Mouse (Mus musculus): ENCODE results near the gene Iffo2. TPM values are rescaled to one million over a fixed set of nuclear protein-coding genes. Genes with fewer than 3 reads are reported as not detected.

Iffo2 gene
- total RNA-seq, 2 experiments from 2014 or later = 3.9 to 4.9 TPM

DNA sequence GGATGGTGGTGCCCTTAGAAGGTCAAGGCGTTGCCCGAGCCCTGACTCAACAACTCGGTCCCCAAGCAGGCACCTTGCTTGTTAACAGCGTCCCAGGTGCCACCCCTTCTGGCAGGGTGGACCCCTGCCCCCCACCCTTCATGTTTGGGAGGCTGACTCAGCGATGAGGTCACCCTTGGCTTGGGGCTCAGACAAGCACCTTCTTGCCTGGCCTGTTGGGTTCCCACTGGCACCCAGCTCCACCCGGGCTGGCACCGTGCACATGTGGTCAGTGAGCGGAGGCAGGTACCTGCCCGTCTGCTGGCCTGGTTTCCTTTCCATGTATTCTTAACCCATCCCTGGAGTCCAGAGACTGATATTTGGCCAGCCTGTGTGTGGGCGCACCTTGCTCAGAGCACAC lies 8.4 kb upstream of the Iffo2 start:
- intact Hi-C loops (cut with DNase I; ENCODE audit: low total_unique reads) = no loop called here
- no peak for DNase-seq

DNA sequence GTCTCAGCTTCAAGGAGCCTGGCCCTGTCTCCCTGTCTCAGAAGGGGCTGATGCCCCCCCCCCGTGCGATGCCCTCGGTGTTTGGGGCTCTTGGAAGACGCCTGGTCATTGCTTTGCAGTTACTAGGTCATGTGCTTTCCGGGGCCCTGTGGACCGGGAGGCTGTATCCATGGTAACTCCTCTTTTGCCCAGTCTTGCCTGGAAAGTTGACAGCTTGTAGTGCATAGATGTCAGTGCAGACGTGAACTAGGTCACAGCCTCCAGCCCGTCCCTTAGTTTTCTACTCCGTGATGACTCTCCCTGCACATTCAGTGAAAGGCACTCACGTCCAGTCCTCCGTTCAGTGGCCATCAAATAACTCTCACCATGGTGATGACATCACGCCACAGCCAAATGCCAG lies 3.9 kb upstream of the Iffo2 start:
- intact Hi-C loops (cut with DNase I; ENCODE audit: low total_unique reads) = no loop called here
- no peak for DNase-seq

DNA sequence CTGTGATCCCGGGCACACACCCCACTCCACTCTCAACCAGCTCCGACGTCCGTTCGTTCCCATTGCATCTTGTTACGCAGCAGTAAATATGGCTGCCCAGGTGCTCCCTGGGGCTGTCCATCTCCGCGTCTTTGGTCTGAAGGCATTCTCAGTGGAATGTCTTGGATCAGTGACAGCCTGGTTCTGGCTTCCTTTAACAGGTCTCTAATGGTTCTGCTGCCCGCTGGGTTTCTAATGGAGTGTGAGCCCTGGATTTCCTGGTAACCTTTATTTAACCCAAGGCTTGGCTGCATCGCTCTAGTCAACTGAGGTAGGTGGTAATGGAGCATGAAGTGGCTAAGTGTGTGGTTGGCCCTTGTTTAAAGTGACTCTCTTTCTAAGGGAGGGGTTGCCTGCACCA lies 1.7 kb downstream of the Iffo2 start:
- intact Hi-C loops (cut with DNase I; ENCODE audit: low total_unique reads) = no loop called here
- no peak for DNase-seq

DNA sequence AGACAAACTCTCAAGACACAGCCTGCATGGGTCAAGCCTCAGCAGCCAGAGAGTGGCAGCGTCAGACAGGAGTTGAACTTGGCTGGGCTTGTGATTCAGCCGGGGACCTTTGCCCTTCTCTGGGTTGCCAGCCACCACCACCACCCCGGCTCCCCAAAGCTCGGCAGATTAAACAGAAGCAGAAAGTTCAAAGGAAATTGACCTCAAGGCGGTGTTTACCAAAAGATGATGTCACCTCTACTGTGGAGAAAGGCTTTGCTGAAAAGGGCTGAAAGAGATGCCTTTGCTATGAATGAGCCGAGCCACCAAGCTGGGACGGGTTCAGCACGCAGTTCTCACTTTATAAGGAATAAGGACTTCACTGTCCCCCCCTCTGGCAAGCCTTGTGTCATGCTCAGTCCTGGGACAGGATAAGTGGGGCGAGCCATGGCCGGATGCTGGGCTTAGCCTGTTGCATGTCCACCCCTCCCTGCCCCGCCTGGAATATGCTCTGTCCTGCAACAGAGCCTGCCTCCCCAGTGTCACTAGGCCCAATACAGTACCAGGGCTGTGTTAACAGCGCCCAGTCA lies 4.9 kb downstream of the Iffo2 start:
- intact Hi-C loops (cut with DNase I; ENCODE audit: low total_unique reads) = no loop called here
- peak; percentile 33 for DNase-seq

DNA sequence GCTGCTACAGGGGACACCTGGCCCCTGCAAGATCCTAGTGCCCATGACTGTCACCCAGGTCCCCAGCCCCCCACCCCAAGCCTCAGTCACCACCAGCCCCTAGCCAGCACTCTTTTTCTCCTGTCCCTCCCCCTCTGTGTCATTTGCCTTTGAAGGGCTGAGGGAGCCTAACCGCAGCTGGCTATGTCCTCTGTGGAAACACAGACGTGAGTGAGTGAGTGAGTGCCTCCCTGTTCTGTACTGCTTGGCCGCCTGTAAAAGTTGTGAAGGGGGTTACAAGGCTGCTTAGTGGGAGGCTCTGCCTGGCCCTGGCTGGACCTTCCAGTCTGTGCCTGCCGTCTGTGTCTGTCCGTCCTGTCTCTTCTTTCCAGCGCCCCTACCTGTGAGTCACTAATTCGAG lies 5.4 kb downstream of the Iffo2 start:
- intact Hi-C loops (cut with DNase I; ENCODE audit: low total_unique reads) = no loop called here
- no peak for DNase-seq

DNA sequence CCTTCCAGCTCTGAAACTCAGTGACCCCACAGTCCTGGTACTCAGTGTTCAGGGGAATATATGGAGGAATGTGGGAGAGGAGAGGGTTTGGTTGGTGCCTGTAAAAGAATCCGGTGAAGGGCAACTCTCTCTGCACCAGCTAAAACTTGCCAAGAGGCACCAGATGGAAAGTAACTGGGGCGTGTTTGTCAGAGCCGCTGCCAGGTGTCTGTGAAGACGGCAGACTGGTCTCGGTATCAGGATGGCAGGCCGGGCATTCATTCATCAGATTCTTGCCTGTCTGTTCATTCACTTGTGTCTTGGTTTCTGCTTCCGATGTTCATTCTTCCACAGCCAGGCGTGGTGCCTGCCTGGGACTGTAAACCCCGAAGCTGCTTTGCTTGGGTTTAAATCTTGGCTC lies 6.4 kb downstream of the Iffo2 start:
- intact Hi-C loops (cut with DNase I; ENCODE audit: low total_unique reads) = no loop called here
- DNase-seq = no peak

DNA sequence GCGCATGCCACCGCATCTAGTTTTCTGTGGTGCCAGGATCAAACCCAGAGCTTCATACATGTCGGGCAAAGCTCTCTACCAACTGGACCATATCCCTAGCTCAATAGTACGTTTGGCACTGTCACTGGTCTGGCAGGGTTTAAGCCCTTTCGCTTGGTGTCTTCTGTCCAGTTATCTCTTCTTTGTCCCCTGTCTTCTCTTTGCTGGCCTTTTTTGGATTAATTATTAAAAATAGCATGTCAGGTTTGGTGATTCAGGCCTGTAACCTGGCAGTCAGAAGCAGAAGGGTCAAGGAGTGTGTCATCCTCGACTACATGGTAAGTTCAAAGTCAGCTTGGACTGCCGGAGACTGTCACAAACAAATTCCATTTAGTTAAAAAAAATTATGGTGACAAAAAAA lies 10.4 kb downstream of the Iffo2 start:
- intact Hi-C loops (cut with DNase I; ENCODE audit: low total_unique reads) = no loop called here

DNA sequence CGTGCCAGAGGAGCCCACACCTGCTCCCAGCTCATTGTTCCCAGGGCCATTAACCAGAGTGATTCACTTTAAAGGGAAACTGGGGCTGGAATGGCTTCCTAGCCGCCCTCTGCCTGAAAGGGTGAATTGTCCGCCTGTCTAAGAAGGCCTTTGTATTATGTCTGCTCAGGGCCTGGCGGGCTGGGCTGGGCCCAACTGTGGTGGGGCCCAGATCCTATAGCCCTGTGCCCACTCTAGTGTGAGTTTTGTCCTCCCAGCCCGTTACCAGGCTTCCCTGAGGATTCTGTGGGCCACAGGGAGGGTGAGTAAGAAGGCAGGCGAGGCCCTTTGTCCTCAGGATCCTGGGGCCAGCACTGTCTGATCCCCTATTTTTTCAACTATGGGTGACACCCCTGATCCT lies 15.4 kb downstream of the Iffo2 start:
- DNase-seq = no peak
- intact Hi-C loops (cut with DNase I; ENCODE audit: low total_unique reads) = no loop called here

More for the DNA sequence above, 10.4 kb downstream of the Iffo2 start:
- DNase-seq = no peak

DNA sequence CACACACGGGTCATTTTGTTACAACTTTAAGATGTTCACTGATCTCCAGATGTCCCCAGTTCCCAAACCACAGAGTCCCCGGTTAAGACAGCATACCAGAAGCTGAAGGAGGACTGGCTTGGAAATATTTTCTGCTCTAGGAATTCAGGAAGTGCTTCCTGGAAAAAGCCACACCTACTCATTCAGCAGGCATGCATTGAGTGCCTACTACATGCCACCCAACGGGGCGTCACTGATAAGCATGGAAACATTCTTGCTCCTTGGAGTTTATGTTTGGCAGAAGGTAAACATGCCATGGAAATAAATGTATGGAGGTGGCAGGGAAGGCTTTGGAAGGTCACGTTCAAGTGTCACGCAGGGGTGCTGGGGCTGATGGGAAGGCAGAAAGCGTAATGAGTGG lies 19.1 kb downstream of the Iffo2 start:
- intact Hi-C loops (cut with DNase I; ENCODE audit: low total_unique reads) = no loop called here
- no peak for DNase-seq

DNA sequence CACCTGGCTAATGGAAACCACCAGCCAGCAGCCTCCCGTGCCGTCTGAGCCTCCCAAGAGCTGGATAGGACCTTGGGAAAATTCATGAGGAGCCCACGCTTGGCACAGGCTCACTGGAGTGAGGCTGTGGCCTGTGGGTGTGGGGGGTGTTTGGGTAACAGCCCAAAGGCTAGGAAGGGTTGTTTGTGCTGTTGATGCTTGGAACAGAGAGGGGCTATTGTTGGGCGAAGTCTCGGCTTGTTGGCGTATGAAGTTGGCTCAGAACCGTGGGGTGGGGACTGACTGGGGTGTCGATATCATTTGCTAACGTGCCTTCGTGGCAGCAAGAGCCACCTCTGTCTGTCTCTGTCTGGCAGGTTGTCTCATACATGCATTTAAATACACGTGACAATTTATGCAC lies 24.9 kb downstream of the Iffo2 start:
- intact Hi-C loops (cut with DNase I; ENCODE audit: low total_unique reads) = no loop called here
- DNase-seq = no peak

DNA sequence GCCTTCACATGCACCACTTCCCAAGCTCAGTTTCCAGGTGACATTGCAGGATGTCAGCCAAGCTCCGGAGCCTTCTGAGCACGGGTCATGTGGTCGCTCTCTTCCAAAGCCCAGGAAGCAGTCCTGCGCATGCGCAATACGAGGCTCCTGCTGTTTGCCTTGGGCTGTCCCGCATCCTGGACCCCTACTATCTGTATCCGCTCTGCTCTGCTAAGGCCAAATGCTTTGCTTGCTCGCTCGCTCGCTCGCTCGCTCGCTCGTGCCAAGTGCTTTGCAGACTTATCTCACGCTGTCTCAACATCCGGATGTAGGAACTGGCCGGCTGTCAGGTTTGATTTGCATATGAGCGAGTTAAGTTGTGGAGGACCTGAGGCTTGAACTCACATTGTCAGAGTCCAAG lies 25.6 kb downstream of the Iffo2 start:
- DNase-seq = no peak
- intact Hi-C loops (cut with DNase I; ENCODE audit: low total_unique reads) = no loop called here

DNA sequence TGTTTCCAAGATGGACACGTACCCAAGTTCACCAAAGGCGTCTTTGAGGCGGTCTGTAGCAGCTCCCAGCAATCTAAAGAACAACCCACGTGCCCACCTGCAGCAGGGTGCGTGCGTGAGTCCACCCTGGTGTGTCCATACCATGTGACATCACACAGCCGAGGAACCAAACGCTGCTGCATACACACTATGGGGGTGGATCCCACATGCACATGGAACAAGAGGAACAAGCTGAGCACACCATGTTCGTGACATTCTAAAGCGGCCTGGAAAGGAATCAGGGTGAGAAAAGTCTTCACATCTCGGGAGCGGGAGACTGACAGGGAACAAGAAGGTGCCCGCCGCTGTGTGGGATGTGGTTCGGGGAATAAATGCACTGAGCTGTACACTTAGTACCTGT lies 38.0 kb downstream of the Iffo2 start:
- intact Hi-C loops (cut with DNase I; ENCODE audit: low total_unique reads) = loop anchor here (5.0 kb wide), 1 partner anchor 44 kb away; no protein-coding TSS in a partner anchor

DNA sequence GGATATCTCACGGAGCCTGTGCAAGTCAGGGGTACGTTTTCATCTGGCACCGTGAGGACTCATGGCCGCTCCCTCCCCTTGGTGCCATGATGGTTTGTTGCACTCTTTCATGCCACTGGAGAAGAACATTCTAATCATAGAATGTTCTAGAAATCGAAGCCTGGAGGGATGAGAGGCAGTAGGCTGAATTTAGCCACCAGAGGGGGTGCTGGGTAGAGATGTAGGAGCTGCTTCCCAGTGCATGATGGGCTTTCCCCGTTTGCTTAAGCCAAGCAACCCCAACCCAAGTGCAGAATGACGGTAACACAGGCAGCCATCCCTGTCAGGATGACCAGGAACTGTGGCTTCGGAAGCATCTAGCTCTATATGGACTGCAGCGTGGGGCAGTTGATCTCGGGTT lies 40.4 kb downstream of the Iffo2 start:
- DNase-seq = peak; percentile 32
- intact Hi-C loops (cut with DNase I; ENCODE audit: low total_unique reads) = loop anchor here (5.0 kb wide), 1 partner anchor 98 kb away; no protein-coding TSS in a partner anchor

More for the DNA sequence above, 38.0 kb downstream of the Iffo2 start:
- no peak for DNase-seq

DNA sequence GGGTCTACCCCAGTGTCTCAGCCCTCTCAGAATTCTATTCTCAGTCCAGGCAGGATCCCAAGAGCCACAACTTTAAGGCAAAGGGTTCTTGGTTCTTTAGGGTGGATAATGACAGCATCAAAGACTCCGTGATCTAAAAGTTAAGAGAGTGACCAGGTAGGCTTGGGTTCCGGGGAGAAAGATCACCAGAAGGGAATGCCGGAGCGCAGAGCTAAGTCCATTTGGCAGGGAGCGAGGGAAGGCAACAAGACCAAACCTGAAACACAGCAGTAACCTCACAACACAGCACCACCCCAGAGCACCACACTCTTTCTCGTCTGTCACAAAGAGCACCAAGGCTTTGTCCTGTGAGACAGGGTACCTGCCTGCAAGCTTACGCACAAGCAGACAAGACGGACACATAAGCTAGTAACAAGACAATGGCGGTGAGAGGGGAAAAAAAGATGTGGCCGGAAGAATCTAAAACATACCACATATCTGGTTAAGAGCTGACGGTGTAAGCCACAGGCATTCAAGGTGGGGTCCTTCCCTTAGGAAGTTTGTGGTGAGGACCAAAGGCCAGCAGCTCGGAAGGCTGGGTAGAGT lies 42.7 kb downstream of the Iffo2 start:
- intact Hi-C loops (cut with DNase I; ENCODE audit: low total_unique reads) = loop anchor here (5.0 kb wide), 1 partner anchor 101 kb away; no protein-coding TSS in a partner anchor

DNA sequence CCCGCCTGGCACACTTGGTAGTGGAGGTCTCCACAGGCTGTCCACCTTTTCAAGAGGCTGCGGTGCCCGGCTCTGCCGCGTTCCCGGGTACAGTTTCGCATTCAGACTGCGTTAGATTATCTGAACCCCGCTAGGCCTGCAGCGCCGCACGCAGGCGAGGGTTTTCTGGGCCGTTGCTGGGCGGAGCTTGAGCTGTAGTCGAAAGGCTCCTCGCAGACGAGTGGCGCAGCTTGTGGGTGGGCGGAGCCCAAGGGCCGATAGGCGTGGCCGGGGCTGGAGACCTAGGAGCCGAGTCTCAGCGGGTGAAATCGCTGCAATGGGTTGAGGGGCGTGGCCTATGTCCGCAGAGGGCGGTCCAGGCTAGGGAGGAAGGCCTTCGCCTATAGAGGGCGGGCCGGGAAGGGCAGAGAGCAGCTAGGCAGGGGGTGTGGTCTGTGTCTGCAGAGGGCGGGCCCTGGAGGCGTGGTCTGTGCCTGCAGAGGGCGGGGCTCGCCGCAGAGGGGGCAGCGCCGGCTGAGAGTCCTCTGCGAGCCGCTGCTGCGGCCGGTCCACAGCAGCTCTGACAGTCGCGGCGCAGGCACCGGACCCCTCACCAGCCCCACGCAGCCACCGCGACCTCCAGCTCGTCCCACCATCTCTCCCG lies 43.9 kb downstream of the Iffo2 start:
- peak; percentile 100 for DNase-seq
- intact Hi-C loops (cut with DNase I; ENCODE audit: low total_unique reads) = loop anchor here (5.0 kb wide), 1 partner anchor 102 kb away; no protein-coding TSS in a partner anchor

More for the DNA sequence above, 42.7 kb downstream of the Iffo2 start:
- DNase-seq = no peak

DNA sequence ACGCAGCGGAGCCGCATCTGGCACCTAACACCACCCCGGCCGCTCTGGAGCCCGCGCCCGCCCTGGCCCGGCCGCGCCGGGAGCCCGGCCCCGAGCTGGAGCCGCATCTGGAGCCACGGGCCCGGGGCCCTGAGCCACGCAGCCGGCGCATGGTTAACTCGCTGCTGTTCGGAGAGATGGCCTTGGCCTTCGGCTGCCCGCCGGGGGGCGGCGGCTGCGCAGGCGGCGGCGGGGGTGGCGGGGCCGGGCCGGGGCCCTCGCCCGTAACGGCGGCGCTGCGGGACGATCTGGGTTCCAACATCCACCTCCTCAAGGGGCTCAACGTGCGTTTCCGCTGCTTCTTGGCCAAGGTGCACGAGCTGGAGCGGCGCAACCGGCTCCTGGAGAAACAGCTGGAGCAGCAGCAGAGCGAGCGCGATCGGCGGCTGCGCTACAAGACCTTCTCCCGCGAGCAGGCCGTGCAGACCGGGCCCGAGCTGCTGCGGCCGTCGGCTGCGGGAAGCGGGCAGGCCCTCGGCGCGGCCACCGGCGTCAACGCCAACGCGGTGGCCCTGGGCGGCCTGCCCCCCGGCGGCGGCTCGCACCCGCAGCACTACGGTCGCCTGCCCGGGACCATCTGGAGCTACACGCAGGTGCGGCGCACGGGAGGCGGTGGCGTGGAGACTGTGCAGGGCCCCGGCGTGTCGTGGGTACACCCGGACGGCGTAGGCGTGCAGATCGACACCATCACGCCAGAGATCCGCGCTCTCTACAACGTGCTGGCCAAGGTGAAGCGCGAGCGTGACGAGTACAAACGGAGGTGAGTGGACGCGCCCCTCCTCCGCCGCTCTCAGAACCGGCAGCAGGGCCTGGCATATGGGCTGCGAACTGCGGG lies 44.7 kb downstream of the Iffo2 start:
- peak; percentile 49 for DNase-seq
- intact Hi-C loops (cut with DNase I; ENCODE audit: low total_unique reads) = loop anchor here (5.0 kb wide), 1 partner anchor 103 kb away; no protein-coding TSS in a partner anchor

DNA sequence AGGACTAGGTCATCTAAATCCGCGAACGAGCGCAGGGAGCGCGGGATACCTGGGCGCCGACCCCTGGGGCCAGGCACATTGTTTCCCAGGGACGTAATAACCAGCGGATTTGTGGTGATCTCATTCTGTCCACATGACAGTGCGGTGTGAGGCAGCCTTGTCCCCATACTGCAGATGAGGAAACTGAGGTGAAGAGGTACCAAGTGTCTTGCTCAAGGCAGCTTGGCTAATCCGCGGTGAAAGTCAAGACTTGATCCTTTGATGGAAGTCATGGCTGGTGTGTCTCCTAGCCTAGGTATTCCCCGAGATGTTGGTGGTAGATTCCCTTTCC lies 45.3 kb downstream of the Iffo2 start:
- intact Hi-C loops (cut with DNase I; ENCODE audit: low total_unique reads) = no loop called here
- no peak for DNase-seq

DNA sequence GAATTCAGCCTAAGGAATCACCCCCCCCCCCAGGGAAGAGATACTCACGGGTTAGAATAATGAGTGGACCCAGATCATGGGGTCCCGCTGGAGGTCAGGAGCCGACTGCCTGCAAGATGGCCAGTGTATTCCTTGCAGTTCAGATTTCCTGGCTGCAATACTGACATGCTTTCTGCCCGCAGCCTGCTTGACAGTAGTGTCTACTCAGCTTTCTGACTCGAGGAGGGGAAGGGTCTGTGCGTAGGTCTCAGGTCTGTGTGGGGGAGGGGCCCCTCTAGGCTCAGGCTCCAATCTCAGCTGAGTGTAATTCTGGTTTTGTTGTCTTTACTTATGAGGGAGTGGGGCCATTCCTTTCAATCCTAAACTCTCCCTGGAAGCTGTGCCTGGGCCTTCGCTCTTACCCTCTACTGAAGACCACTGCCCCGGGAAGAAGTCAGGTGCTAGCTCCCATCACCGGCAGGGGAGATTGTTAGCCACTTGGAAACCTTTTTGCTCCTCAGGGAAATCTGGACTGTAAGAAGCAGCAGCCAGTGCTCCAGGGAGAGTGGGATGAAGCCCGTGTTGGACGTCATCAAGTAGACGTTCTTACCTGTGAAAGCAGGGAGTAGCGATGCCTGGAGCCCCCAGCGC lies 46.0 kb downstream of the Iffo2 start:
- intact Hi-C loops (cut with DNase I; ENCODE audit: low total_unique reads) = no loop called here

DNA sequence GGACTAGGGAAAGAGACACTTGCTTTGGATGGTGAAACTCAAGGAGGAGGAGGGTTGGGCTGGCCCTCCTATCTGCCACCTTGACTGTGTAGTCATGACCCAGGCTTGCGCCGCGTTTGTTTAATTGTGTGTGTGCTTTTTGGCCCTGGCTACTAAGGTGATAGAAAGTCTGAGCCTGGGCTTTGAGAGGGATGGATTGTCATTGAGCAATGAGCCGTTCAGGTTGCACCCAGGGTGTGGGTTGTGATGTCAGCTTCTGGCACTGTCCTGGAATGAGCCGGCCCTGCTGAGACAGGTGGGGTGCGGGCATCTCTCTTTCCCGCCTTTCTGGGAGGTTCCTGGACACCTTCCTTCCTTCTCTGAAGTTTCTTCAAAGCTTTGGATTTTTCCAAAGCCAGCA lies 46.7 kb downstream of the Iffo2 start:
- intact Hi-C loops (cut with DNase I; ENCODE audit: low total_unique reads) = no loop called here
- no peak for DNase-seq

More for the DNA sequence above, 46.0 kb downstream of the Iffo2 start:
- DNase-seq = no peak

DNA sequence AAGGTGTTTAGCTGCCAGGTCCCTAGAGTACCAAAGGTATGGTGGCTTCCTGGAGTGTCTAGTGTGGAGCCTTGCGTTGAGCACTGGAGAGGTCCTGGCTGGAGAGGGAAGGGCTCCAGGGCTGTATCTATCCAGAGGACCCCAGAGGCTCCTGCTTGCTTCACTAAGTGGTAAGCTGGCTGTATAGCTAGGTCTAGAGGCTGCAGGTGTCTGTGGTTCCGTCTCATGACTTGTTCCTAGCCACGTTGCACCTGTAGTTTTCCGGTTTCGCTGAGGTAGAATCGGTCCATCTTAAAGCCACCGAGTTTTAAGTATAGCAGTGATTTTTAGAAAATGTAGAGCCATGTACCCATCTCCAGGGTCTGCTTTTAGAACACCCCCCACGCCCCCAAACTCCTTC lies 48.0 kb downstream of the Iffo2 start:
- intact Hi-C loops (cut with DNase I; ENCODE audit: low total_unique reads) = no loop called here
- no peak for DNase-seq
